Mouse (Mus musculus) lung, postnatal 0 days (tissue): ENCODE data around the gene Tprg.

Experiments
- CTCF ChIP-seq: IDR thresholded peaks from 2 replicates; pipeline ENCODE4 v1.5.1; 2016; ENCODE audit warnings: antibody characterized with exemption, mild to moderate bottlenecking
- EP300 ChIP-seq: IDR thresholded peaks from 2 replicates; pipeline ENCODE4 v1.6.1; 2016; ENCODE audit warnings: antibody characterized with exemption, mild to moderate bottlenecking, control low read depth

- TF ChIP-seq EP300 (no peak), CTCF (no peak)
These were observed 159.0 kb downstream of the Tprg start for GRCm38 (mm10) chr16:25445580-25445979.
